Comparison of ENCODE assay signal across 9 mouse cellular contexts in genomic region chrX:56791268-56791667, GRCm38 (mm10). TPM values are rescaled to one million over a fixed set of nuclear protein-coding genes. Genes with fewer than 3 reads are reported as not detected.
DNase-seq lines count a peak whose midpoint lies in the region; ATAC-seq and TF ChIP-seq lines count a peak whose summit lies in the region.
"Had no signal": no experiment of that assay in that cellular context is flagged by ENCODE, and none has a peak within 500 bp of the region (broad histone marks: within the 10 kb centered on the region; RNA-seq: fewer than 3 reads in every experiment).

No protein-coding gene starts in this region.

- peak; percentile 54 for TF ChIP-seq CTCF in lung, adult 2 months (IDR thresholded peaks at IDR 0.05; ENCODE audit: insufficient read depth, low read length)

- DNase-seq in A20 (ENCODE audit: low read depth, low spot score): peak; percentile 51
- peak; percentile 28 to 43 for DNase-seq in adrenal gland, adult 18-20 months (ENCODE audit: low spot score in 2 of 2)
- peak; percentile 71 for DNase-seq in embryo, embryonic 10.5 days (ENCODE audit: low spot score)
- peak; percentile 74 to 80 for DNase-seq in kidney, postnatal 4 days
- DNase-seq in lung, adult 2 months: peak; percentile 50
- peak; percentile 69 for DNase-seq in retina, embryonic 14.5 days (ENCODE audit: low spot score)
- peak; percentile 19 to 62 for DNase-seq in urinary bladder, postnatal 4 days (ENCODE audit: low spot score in 2 of 2)

- peak; percentile 56 for ATAC-seq in granulocyte monocyte progenitor cell, adult 5-6 weeks (replicated peaks; ENCODE audit: poor library complexity, severe bottlenecking)

- H3K4me3 ChIP-seq in lung, adult 2 months (replicated peaks; ENCODE audit: extremely low read depth, low read depth, low read length): no peak overlapping the region

- H3K4me1 ChIP-seq in lung, adult 2 months (ENCODE audit: control insufficient read depth, insufficient read depth, low read length): no peaks in the 10 kb centered on the region; the same call in 1 of the 2 replicates

- TF ChIP-seq POLR2A in lung, adult 2 months (IDR thresholded peaks at IDR 0.05; ENCODE audit: borderline replicate concordance, extremely low read depth, low read depth, low read length): no peak

- 48% methylated on average over 15 of the region's 15 CpGs for WGBS in lung, adult 2 months

RNA-seq across cellular contexts. Expression of gene Map7d3, which starts 30.9 kb away (rescaled TPM):
- total RNA-seq in adrenal gland, adult 18-20 months (2021): 1 to 10 TPM; 1.1 to 1.3 TPM
- 6.4 and 7.1 TPM in 2 replicates for total RNA-seq in granulocyte monocyte progenitor cell, adult 5-6 weeks (2014; fragmentation: Nextera tagmentation)
- 4.9 and 8.6 TPM in 2 replicates for total RNA-seq in granulocyte monocyte progenitor cell, adult 5-6 weeks (2017)
- polyA plus RNA-seq in lung, adult 2 months (2012; rRNA removed): 0.09 and 0.19 TPM in 2 replicates
- polyA plus RNA-seq: spleen, adult 2 months had no signal

RNA-seq across cellular contexts. Expression of gene Fhl1, which starts 59.7 kb away (rescaled TPM):
- 10 to 100 TPM; 33.5 to 87.9 TPM for total RNA-seq in adrenal gland, adult 18-20 months (2021)
- not detected in 2 replicates for total RNA-seq in granulocyte monocyte progenitor cell, adult 5-6 weeks (2014; fragmentation: Nextera tagmentation)
- not detected in 2 replicates for total RNA-seq in granulocyte monocyte progenitor cell, adult 5-6 weeks (2017)
- polyA plus RNA-seq in lung, adult 2 months (2012; rRNA removed): 559 and 762 TPM in 2 replicates

Comparison
In these comparisons a context has a peak if more than half of its experiments do, and no peak if none do; other contexts are left out.
1. RNA of gene Fhl1, which starts 59.7 kb away (total RNA-seq): 33.5 to 87.9 TPM in adrenal gland, adult 18-20 months; not detected in granulocyte monocyte progenitor cell, adult 5-6 weeks; every median in the first group is over 10 times any median in the second.
2. Peak in every context shown above with its lines, with median percentiles within 50 percentile points of each other: DNase-seq.